20 mouse cellular contexts compared by ENCODE assay signal in the genomic region with DNA sequence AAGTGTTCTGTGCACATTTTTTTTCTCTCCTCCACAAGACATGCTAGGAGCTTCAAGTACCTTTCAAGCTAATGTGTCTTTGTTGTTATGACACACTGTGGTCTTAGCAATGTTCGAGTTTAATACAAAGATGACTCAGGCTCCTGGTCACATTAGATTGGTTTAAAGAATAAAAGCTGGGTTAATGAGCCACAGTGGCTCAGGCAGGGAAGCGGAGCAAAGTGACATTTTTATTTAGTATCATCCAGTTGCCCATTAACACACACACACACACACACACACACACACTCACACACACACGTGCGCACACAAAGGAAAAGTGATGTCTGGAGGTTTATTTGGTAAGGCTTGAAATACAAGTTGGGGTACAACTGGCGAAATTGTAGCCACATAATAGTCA.
DNase-seq lines count a peak whose midpoint lies in the region; ATAC-seq lines count a peak whose summit lies in the region.
"Had no signal": no experiment of that assay in that cellular context is flagged by ENCODE, and none has a peak within 500 bp of the region (broad histone marks: within the 10 kb centered on the region; RNA-seq: fewer than 3 reads in every experiment).

No protein-coding gene starts in this region.

- WGBS in forebrain, embryonic 14.5 days = 68% methylated on average over 5 of the region's 5 CpGs
- WGBS in forebrain, embryonic 11.5 days = 79% methylated on average over 5 of the region's 5 CpGs
- 87% methylated on average over 5 of the region's 5 CpGs for WGBS in heart, embryonic 15.5 days
- WGBS in heart, embryonic 11.5 days (ENCODE audit: insufficient replicate concordance) = 86% methylated on average over 5 of the region's 5 CpGs
- 51% methylated on average over 5 of the region's 5 CpGs for WGBS in kidney, embryonic 15.5 days
- WGBS in forebrain, embryonic 15.5 days = 62% methylated on average over 5 of the region's 5 CpGs

- H3K9ac ChIP-seq in forebrain, embryonic 14.5 days (ENCODE audit: low read length) = no peak overlapping the region
- H3K9ac ChIP-seq in forebrain, embryonic 11.5 days (ENCODE audit: low read length) = no peak overlapping the region
- no peak overlapping the region for H3K9ac ChIP-seq in heart, embryonic 15.5 days
- no peak overlapping the region for H3K9ac ChIP-seq in heart, embryonic 11.5 days (ENCODE audit: low read depth, low read length)
- no peak overlapping the region for H3K9ac ChIP-seq in kidney, embryonic 15.5 days
- no peak overlapping the region for H3K9ac ChIP-seq in forebrain, embryonic 15.5 days (replicated peaks)
- H3K9ac ChIP-seq: hindbrain, embryonic 15.5 days; limb, embryonic 15.5 days; liver, embryonic 14.5 days; lung, embryonic 14.5 days; midbrain, embryonic 12.5 days had no signal

- H3K27me3 ChIP-seq in forebrain, embryonic 14.5 days (replicated peaks; ENCODE audit: control insufficient read depth, insufficient read depth, low read length) = no peaks in the 10 kb centered on the region
- H3K27me3 ChIP-seq in forebrain, embryonic 11.5 days (ENCODE audit: control insufficient read depth, insufficient read depth, low read length) = no peaks in the 10 kb centered on the region
- no peaks in the 10 kb centered on the region for H3K27me3 ChIP-seq in heart, embryonic 15.5 days
- H3K27me3 ChIP-seq in heart, embryonic 11.5 days (ENCODE audit: control insufficient read depth, insufficient read depth, low read length) = no peaks in the 10 kb centered on the region
- no peaks in the 10 kb centered on the region for H3K27me3 ChIP-seq in kidney, embryonic 15.5 days
- no peaks in the 10 kb centered on the region for H3K27me3 ChIP-seq in forebrain, embryonic 15.5 days
- H3K27me3 ChIP-seq: hindbrain, embryonic 15.5 days; limb, embryonic 15.5 days; midbrain, embryonic 12.5 days had no signal

- no peaks in the 10 kb centered on the region for H3K36me3 ChIP-seq in forebrain, embryonic 14.5 days (ENCODE audit: control insufficient read depth, insufficient read depth, low read length)
- no peaks in the 10 kb centered on the region for H3K36me3 ChIP-seq in forebrain, embryonic 11.5 days (ENCODE audit: control insufficient read depth, insufficient read depth, low read length)
- no peaks in the 10 kb centered on the region for H3K36me3 ChIP-seq in heart, embryonic 15.5 days
- H3K36me3 ChIP-seq in heart, embryonic 11.5 days (ENCODE audit: control insufficient read depth, insufficient read depth, low read length) = no peaks in the 10 kb centered on the region
- no peaks in the 10 kb centered on the region for H3K36me3 ChIP-seq in kidney, embryonic 15.5 days
- no peaks in the 10 kb centered on the region for H3K36me3 ChIP-seq in forebrain, embryonic 15.5 days
- H3K36me3 ChIP-seq: hindbrain, embryonic 15.5 days; limb, embryonic 15.5 days; midbrain, embryonic 12.5 days had no signal

- peaks cover 20% of the 10 kb centered on the region for H3K4me1 ChIP-seq in forebrain, embryonic 14.5 days (ENCODE audit: control insufficient read depth, insufficient read depth, low read length)
- H3K4me1 ChIP-seq in forebrain, embryonic 11.5 days (replicated peaks; ENCODE audit: control insufficient read depth, insufficient read depth, low read length) = peaks cover 3% of the 10 kb centered on the region; the same call in 1 of the 2 replicates
- peaks cover 23% of the 10 kb centered on the region for H3K4me1 ChIP-seq in heart, embryonic 15.5 days (replicated peaks)
- H3K4me1 ChIP-seq in heart, embryonic 11.5 days (ENCODE audit: control insufficient read depth, insufficient read depth, low read length) = peaks cover 19% of the 10 kb centered on the region
- H3K4me1 ChIP-seq in kidney, embryonic 15.5 days = peaks cover 31% of the 10 kb centered on the region
- peaks cover 42% of the 10 kb centered on the region for H3K4me1 ChIP-seq in forebrain, embryonic 15.5 days

- H3K4me2 ChIP-seq in forebrain, embryonic 14.5 days (ENCODE audit: low read length) = no peak overlapping the region
- H3K4me2 ChIP-seq in forebrain, embryonic 11.5 days (ENCODE audit: low read depth, low read length, severe bottlenecking) = no peak overlapping the region
- no peak overlapping the region for H3K4me2 ChIP-seq in heart, embryonic 15.5 days
- no peak overlapping the region for H3K4me2 ChIP-seq in heart, embryonic 11.5 days
- H3K4me2 ChIP-seq in kidney, embryonic 15.5 days = no peak overlapping the region
- no peak overlapping the region for H3K4me2 ChIP-seq in forebrain, embryonic 15.5 days (replicated peaks)
- H3K4me2 ChIP-seq: hindbrain, embryonic 15.5 days; limb, embryonic 15.5 days; lung, embryonic 14.5 days; midbrain, embryonic 12.5 days had no signal

- H3K9me3 ChIP-seq in forebrain, embryonic 14.5 days (replicated peaks; ENCODE audit: control insufficient read depth, low read length) = no peaks in the 10 kb centered on the region
- no peaks in the 10 kb centered on the region for H3K9me3 ChIP-seq in forebrain, embryonic 11.5 days (ENCODE audit: control insufficient read depth, low read length)
- no peaks in the 10 kb centered on the region for H3K9me3 ChIP-seq in heart, embryonic 15.5 days (replicated peaks)
- H3K9me3 ChIP-seq in heart, embryonic 11.5 days (replicated peaks; ENCODE audit: control insufficient read depth, low read length) = no peaks in the 10 kb centered on the region
- no peaks in the 10 kb centered on the region for H3K9me3 ChIP-seq in kidney, embryonic 15.5 days (replicated peaks)
- H3K9me3 ChIP-seq in forebrain, embryonic 15.5 days = no peaks in the 10 kb centered on the region
- H3K9me3 ChIP-seq: hindbrain, embryonic 15.5 days; limb, embryonic 15.5 days; midbrain, embryonic 12.5 days had no signal

- peak overlapping the region; percentile 29; the same call in 1 of the 2 replicates for H3K27ac ChIP-seq in forebrain, embryonic 14.5 days (ENCODE audit: low read depth, low read length)
- H3K27ac ChIP-seq in forebrain, embryonic 11.5 days (ENCODE audit: low read depth, low read length) = no peak overlapping the region
- peak overlapping the region; percentile 91 for H3K27ac ChIP-seq in heart, embryonic 15.5 days
- no peak overlapping the region for H3K27ac ChIP-seq in heart, embryonic 11.5 days (ENCODE audit: low read depth, low read length)
- H3K27ac ChIP-seq in kidney, embryonic 15.5 days = 0 out of 2 replicates have a peak overlapping the region, but pooled peaks have one; percentile 48
- H3K27ac ChIP-seq in forebrain, embryonic 15.5 days (replicated peaks) = peak overlapping the region; percentile 77; the same call in 1 of the 2 replicates
- H3K27ac ChIP-seq: hindbrain, embryonic 15.5 days; limb, embryonic 15.5 days; liver, embryonic 14.5 days had no signal

- no peak for DNase-seq in forebrain, embryonic 14.5 days (ENCODE audit: low spot score)
- no peak for DNase-seq in forebrain, embryonic 11.5 days (ENCODE audit: low spot score)
- DNase-seq in kidney, postnatal 25 days = no peak
- DNase-seq: adrenal gland, postnatal 36 days; cerebellum, adult 11 months; cerebellum, postnatal 10 days; left cerebral cortex, postnatal 4 days; lung, embryonic 14.5 days; right cerebral cortex, postnatal 25 days; spleen, adult 18-20 months had no signal

- no peak for ATAC-seq in forebrain, embryonic 14.5 days
- no peak for ATAC-seq in forebrain, embryonic 11.5 days (replicated peaks; ENCODE audit: low FRiP score)
- no peak for ATAC-seq in heart, embryonic 15.5 days (replicated peaks; ENCODE audit: insufficient number of reproducible peaks, insufficient read depth, low FRiP score, low read depth)
- ATAC-seq in heart, embryonic 11.5 days (replicated peaks; ENCODE audit: insufficient number of reproducible peaks, low FRiP score, low TSS enrichment) = no peak
- ATAC-seq in kidney, embryonic 15.5 days (replicated peaks; ENCODE audit: low FRiP score) = no peak
- no peak for ATAC-seq in forebrain, embryonic 15.5 days (replicated peaks)
- ATAC-seq in cerebellum, adult (ENCODE audit: insufficient number of reproducible peaks, low FRiP score, low TSS enrichment) = no peak
- ATAC-seq: CD4-positive, CD25-positive, alpha-beta regulatory T cell, adult 4 months had no signal

- H3K4me3 ChIP-seq in forebrain, embryonic 14.5 days (ENCODE audit: low read depth, low read length) = no peak overlapping the region
- no peak overlapping the region for H3K4me3 ChIP-seq in forebrain, embryonic 11.5 days (ENCODE audit: low read depth, low read length)
- H3K4me3 ChIP-seq in heart, embryonic 15.5 days = no peak overlapping the region
- H3K4me3 ChIP-seq in heart, embryonic 11.5 days (ENCODE audit: low read depth, low read length) = no peak overlapping the region
- H3K4me3 ChIP-seq in kidney, embryonic 15.5 days (replicated peaks) = no peak overlapping the region
- H3K4me3 ChIP-seq in forebrain, embryonic 15.5 days = no peak overlapping the region
- H3K4me3 ChIP-seq: hindbrain, embryonic 15.5 days; limb, embryonic 15.5 days; midbrain, embryonic 12.5 days had no signal

Comparison
In these comparisons a context has a peak if more than half of its experiments do, and no peak if none do; other contexts are left out.
1. H3K27ac ChIP-seq: peak in forebrain, embryonic 14.5 days (single experiment), heart, embryonic 15.5 days (single experiment), kidney, embryonic 15.5 days (single experiment) and forebrain, embryonic 15.5 days (single experiment); none in forebrain, embryonic 11.5 days (single experiment) and heart, embryonic 11.5 days (single experiment).